Mouse (Mus musculus) pancreas, adult 10 weeks (tissue): ENCODE data around the gene Zfp36l2. TPM values are rescaled to one million over a fixed set of nuclear protein-coding genes. Genes with fewer than 3 reads are reported as not detected.

Experiments
- polyA plus RNA-seq: library from polyadenylated mRNA; stranded (reverse); fragments of 350-450 nt; fragmentation: Illumina TruSeq; extraction: RNeasy Lipid Tissue Mini Kit (QIAGEN cat#74804); gene quantifications from one replicate; pipeline ENCODE4 v1.2.3, GENCODE M21; 2015; ENCODE audit warnings: low read depth, low replicate concordance; ENCODE audit not compliant: insufficient read depth

Gene Zfp36l2
- 18.2 TPM for polyA plus RNA-seq

GRCm38 (mm10) chr17:84187727-84188373 is at the start of gene Zfp36l2:
TSS of gene Zfp36l2 (minus strand) at chr17:84187947.

